Mouse (Mus musculus) liver, embryonic 14.5 days (tissue): ENCODE measurements around the gene Ptprz1.

ENCODE experiments used
- CTCF ChIP-seq: IDR thresholded peaks from 2 replicates; pipeline ENCODE4 v1.5.1; 2016; ENCODE audit warnings: antibody characterized with exemption, low read depth, control low read depth
- EP300 ChIP-seq: IDR thresholded peaks from 2 replicates; pipeline ENCODE4 v1.6.1; 2016; ENCODE audit warnings: antibody characterized with exemption, low read depth

DNA sequence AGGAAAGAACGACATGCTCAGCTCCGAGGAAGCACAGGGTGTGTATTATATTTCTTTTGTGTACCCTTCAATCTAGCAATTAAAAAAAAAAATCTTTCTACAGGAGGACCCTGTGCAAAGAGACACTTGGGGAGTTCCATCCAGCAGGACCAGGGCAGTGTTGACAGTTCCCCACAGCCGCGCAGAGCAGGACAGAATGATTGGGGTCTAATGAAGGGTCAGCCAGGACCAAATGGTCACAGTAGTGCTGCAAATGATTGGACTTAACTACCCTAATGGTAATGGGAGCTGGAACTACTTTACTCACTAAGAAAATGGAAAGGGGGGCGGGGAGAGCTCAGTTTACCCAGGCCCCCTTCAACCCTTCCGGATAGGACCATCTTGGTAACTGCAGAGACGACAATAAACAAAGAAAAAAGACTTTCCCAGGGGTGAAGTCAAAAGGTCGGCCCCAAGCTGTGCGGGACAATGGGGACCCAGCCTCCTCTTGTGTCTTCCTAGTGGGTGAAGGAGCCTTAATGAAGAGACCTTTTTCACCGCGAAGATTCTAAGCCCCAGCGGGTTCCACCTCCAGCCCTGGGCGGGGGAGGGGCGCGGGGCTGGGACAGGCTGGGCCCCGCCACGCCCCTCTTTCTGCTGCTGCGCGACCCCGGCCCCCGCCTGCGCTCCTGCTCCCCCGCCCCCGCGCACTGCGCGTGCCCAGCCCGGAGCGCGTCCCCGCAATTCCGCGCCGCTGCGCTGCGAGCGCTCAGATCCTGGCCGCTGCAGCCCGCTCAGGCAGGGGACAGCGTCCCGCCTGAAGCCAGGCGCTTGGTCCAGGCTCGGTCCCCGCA lies at the start of gene Ptprz1:
- TF ChIP-seq CTCF, result no peak
- no peak for TF ChIP-seq EP300
